Mouse (Mus musculus) effector memory CD4-positive, alpha-beta T cell, adult 5 months (primary cell): ENCODE measurements around the gene Nprl3. TPM values are rescaled to one million over a fixed set of nuclear protein-coding genes. Genes with fewer than 3 reads are reported as not detected.

Source experiments
- polyA plus RNA-seq: library from polyadenylated mRNA; unstranded; fragments of 100-300 nt; shearing (Covaris generic); gene quantifications from one replicate; pipeline ENCODE4 v1.2.1, GENCODE M21; 2017

Gene Nprl3
- polyA plus RNA-seq, result 47.4 TPM

DNA sequence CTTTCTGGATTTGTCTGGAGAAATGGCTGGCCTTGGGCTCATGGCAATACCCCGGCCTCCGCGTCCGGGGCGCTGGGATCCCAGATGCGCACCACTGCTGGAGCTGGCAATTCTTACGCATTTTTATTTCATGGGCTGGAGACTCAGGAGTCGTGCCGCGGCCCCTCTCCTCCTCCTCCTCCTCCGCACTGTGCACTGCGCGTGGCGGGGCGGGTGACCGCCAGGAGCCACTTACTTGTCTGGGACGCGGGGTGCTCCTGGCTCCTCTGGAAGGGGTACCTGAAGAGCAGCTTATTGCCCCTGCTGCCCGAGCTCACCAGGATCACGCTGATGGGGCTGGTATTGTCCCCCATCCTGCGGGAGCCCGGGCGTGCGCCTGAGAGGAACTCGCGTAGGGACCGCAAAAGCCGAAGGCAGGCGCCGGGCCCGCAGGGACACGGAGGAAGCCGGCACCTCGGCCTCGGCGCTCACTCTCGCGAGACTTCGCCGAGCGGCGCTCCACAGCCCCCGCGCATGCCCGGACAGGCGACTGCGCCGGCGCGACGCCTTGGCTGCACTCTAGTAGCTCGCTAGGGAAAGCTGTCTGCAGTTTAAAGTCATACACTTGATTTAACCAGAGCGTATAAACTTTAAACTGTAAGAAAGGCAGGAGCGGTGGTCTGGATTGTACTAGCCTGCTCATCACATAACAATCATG, at the start of gene Nprl3:
Gene Nprl3, minus strand, starts transcription at position 520 of the 697 bp plus-strand sequence.

DNA sequence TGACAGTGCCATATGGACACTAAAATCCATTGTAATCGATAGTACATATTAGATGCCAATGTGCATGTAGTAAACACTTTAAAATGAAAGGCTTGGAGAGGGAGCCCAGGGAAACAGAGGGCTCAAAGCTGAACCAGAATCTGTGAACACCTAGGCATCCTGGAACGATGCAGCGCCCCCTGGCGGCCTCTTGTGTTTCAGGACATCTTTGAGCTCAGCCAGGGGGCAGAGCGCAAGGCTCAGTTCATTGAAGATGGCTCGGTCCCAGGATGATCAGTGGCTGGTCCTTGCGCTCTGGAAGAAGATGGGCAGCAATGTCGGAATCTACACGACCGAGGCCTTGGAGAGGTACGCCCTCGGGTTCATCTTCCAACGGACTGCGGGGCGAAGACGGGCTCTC, 32.4 kb upstream of the Nprl3 start, which contains the start of gene Hbq1a:
Gene Hbq1a, plus strand, starts transcription at position 205 of the 400 bp plus-strand sequence.

DNA sequence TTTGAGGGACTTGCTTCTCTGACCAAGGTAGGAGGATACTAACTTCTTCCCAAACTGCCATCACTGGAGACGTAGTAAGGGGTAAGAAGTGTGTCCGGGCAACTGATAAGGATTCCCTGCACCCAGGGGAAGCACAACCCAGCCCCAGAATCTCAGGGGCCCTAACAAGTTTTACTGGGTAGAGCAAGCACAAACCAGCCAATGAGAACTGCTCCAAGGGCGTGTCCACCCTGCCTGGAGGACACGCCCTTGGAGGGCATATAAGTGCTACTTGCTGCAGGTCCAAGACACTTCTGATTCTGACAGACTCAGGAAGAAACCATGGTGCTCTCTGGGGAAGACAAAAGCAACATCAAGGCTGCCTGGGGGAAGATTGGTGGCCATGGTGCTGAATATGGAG, 28.7 kb upstream of the Nprl3 start, which contains the start of gene Hba-a2:
Gene Hba-a2, plus strand, starts transcription at position 287 of the 400 bp plus-strand sequence.

DNA sequence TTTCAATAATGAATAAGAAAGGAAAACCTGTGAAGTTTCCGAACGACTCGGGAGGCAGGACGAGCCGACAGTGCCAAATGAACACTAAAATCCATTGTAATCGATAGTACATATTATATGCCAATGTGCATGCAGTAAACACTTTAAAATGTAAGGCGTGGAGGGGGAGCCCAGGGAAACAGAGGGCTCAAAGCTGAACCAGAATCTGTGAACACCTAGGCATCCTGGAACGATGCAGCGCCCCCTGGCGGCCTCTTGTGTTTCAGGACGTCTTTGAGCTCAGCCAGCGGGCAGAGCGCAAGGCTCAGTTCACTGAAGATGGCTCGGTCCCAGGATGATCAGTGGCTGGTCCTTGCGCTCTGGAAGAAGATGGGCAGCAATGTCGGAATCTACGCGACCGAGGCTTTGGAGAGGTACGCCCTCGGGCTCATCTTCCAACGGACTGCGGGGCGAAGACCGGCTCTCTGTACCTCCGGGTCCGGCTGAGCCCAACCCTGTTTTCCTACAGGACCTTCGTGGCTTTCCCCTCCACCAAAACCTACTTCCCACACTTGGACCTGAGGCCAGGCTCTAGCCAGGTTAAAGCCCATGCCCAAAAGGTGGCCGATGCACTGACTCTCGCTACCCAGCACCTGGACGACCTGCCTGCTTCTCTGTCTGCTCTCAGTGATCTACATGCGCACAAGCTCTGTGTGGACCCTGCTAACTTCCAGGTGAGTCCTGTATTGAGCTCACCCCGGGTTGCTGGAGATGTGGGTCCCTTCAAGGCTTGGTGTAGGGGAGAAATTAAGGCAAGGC, 19.4 kb upstream of the Nprl3 start, which contains the start of gene Hbq1b:
Gene Hbq1b, plus strand, starts transcription at position 271 of the 798 bp plus-strand sequence.

DNA sequence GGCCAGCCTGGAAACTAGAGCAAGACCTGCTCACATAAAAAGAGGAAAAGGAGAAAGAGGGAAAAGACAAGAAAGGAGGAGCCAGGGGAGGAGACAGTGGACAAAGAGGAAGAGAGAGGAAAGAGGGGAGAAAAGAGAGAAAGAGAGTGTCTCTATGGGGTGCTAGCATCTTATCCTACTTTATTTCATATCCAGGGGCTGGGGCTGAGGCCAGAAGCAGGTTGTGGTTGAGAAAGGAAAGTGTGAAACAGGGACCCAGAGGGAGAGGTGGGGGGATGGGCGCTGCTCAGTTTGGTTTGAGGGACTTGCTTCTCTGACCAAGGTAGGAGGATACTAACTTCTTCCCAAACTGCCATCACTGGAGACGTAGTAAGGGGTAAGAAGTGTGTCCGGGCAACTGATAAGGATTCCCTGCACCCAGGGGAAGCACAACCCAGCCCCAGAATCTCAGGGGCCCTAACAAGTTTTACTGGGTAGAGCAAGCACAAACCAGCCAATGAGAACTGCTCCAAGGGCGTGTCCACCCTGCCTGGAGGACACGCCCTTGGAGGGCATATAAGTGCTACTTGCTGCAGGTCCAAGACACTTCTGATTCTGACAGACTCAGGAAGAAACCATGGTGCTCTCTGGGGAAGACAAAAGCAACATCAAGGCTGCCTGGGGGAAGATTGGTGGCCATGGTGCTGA, 15.7 kb upstream of the Nprl3 start, which contains the start of gene Hba-a1:
Gene Hba-a1, plus strand, starts transcription at position 421 of the 687 bp plus-strand sequence.

DNA sequence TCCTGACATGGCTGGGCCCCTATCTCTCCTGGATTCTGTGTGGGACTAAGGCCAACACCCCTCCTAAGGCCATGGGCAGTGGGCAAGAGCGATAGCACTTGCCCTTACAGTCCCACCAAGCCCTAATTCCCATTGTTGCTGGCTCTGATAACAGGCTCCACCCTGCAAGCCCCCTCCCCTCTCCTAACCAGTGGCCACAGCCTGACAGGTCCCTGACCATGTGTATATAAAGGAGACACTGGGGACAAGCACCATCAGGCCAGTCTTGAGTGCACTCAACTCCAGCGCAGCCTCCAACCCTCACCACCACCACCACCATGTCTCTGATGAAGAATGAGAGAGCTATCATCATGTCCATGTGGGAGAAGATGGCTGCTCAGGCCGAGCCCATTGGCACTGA, 8.8 kb upstream of the Nprl3 start, which contains the start of gene Hba-x:
Gene Hba-x, plus strand, starts transcription at position 54 of the 400 bp plus-strand sequence.

DNA sequence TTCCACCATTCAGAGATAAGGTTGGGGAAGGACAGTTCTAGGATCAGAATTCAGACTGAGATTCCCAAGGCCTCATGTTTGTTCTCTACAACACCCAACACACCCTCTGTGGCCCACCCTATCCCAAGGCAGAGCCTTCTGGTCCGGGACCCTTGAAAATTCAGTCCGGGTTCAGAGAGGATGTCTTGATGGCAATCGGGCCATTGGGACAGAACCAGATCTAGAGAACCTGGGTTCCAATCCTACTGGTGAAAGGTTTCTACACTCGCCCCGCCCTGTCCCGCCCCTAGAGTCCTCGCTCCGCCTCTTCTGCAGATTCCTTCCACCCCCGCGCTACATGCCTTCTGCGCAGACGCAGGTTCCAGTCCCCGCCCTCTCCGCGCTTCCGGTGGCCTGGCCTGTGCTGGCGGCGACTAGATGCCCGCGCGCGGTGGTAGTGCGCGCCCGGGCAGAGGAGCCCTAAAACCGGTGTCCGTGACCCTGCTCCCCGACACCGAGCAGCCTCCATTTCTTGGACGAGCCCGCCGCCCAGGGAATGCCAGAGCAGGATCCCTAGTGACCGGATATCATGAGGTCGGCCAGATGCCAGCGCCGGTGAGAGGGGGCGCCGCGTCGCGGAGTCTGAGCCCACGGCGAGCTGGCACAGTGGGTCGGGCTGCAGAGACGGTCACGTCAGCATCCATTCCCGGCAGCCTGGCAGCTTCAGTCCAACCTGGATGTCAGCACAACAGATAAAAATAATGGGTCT, 41.2 kb downstream of the Nprl3 start, which contains the start of gene Mpg:
Gene Mpg, plus strand, starts transcription at position 382 of the 748 bp plus-strand sequence.

DNA sequence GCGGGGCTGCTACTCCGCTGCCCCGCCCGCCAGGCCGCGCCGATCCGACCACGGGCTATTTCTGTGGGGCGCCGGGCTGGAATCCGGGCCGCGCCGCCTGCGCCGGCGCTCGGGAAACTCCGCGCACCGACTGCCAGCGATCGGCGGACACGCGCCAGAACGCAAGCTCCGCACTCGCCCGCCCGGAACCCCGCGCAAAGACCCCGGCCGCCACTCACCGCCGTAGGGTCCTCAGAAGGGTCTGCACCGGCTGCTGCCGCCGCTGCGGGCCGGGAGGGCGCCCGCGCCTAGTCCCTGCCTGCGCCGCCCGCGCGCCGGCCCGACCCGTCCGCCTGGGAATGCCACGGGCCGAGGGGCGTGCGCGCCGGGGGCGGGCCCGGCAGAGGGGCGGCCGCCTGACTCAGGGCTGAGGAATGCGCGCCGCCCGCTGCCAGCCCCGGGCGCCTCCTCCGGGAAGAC, 45.5 kb downstream of the Nprl3 start, which contains the start of gene Rhbdf1:
Gene Rhbdf1, minus strand, starts transcription at position 350 of the 459 bp plus-strand sequence.

DNA sequence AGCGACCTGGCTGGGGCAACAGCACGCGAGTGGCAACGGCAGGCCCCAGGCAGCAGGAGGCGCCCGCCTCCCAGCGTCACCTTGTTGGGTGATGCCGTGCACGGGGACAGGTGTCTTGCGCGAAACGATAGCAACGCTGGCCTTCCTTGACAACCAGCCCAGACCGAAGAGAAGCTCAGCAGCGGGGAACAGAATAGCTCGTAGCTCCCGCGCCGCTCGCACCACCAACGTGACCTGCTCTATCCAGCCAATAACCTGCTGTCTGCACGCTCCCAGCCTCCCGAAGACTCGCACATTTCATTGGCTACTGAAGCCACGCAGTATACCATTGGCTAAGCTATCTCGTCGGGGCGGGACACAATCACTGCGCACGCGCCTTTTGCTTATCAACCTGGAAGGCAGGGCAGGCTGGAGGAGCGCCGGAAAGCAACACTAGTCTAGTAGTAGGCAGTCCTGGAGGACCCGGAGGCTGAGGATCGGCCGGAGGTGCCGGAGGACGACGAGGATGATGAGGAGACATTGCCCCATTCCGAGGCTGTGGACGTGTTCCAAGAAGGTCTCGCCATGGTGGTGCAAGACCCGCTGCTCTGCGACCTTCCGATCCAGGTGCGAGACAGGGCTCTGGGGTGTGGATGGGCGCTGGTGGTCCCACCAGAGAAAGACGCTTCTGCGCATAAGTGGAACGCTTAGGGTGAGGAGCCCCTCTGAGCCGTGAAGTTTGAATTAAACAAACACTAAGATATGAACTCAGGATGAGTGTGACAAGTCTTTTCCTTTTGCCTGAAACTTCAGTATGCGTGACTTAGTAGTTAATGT, 62.2 kb downstream of the Nprl3 start, which contains the start of gene Snrnp25:
Gene Snrnp25, plus strand, starts transcription at position 358 of the 816 bp plus-strand sequence.

DNA sequence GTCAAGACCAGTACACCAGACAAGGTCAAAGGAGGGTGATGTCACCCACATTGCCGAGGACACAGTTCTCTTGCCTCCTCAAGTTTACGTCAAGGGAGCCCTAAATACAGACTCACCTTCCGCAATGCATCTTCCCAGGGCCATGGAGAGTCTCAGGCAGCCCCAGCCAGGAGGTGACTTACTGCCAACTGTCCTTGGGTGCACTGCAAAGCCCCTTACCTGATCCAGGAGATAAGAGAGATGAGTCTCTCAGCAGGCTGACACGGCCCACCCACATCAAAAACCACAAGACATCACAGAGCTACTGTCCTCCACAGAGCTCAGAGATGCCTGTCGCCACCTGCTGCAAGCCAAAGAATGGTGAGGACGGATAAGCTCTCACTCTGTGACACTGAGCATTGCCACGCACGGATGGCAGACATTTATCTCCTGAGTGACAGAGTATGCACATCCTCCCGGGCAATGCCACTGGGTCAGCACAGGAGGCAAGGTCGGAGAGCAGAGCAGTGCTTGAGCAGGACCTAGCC, 67.4 kb downstream of the Nprl3 start, which contains the start of gene Il9r:
Gene Il9r, minus strand, starts transcription at position 205 of the 527 bp plus-strand sequence.

Other genes starting within 250 kb of the Nprl3 start
- 4.8 TPM for gene Il9r, start 67.4 kb downstream of the Nprl3 start, polyA plus RNA-seq
- 20.3 TPM for gene Snrnp25, start 62.3 kb downstream of the Nprl3 start, polyA plus RNA-seq
- not detected for gene Rhbdf1, start 45.4 kb downstream of the Nprl3 start, polyA plus RNA-seq
- gene Mpg, start 41.2 kb downstream of the Nprl3 start, polyA plus RNA-seq, result 15.4 TPM
- not detected for gene Hba-x, start 8.7 kb upstream of the Nprl3 start, polyA plus RNA-seq
- gene Hba-a1, start 15.8 kb upstream of the Nprl3 start, polyA plus RNA-seq, result not detected
- not detected for gene Hbq1b, start 19.3 kb upstream of the Nprl3 start, polyA plus RNA-seq
- not detected for gene Hba-a2, start 28.8 kb upstream of the Nprl3 start, polyA plus RNA-seq
- not detected for gene Hbq1a, start 32.4 kb upstream of the Nprl3 start, polyA plus RNA-seq
- gene Sh3pxd2b, start 80.1 kb upstream of the Nprl3 start, polyA plus RNA-seq, result not detected
- gene Ubtd2, start 187.7 kb upstream of the Nprl3 start, polyA plus RNA-seq, result 8.5 TPM